Mouse (Mus musculus) urinary bladder, postnatal 25 days (tissue): ENCODE measurements around the gene Hist1h2bg.
"Not testable (repeated sequence)": the region's sequence is repeated elsewhere in the genome, so short reads cannot be mapped to it uniquely, and the experiment has no call there.

Experiments used
- DNase-seq: peaks from one replicate; pipeline ENCODE4 v3.0.0; 2022; ENCODE audit warnings: low spot score

Hist1h2bg gene

DNA sequence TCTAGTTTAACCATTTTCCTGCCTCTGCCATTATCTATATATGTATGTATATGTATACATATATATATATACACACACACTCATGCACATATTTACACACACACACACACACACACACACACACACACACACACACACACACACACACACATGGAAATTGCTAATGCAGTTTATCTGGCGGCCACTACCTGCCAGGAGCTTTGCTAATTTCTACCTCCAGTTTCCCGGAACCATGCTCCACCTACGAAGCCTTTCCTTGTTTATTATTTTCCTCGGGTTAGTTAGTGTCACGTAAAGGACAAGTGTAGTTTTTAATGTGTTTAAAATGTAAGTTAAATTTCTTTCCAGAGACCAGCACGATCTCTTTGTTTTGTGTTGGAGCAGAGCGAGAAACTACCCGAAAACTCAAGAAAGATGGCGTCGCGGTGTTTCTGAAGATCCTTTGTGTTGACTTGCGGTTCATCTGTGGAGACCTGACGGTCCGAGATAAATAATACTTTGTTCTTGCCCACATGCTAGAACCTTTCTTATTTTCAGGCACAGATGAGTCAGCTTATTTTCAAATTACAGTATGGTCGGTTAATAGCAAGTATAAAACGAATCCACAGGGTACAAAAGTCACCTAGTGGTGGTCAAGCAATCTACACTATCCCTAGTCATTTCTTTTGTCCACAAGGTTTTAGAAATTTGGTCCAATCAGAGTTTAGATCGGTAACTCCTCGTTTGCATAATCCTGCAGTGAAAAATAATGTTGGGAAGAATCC is 8.3 kb upstream of the Hist1h2bg start:
- no peak for DNase-seq

DNA sequence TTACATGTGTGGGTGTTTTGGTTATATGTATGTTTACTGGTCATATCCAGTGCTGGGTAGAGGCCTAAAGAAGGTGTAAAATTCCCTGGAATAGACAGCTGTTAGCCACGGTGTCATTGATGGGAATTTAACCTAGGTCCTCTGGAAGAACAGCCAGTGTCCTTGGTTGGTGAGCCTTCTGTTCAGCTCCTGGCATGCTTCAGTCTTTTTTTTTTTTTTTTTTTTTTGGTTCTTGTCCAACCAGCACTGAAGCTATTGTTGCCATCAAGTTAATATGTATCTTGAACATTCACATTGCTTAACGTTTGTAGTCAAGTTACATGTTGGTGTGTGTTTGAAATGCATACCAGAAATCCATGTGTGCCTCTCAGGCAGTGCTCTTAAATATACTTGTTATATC is 6.7 kb upstream of the Hist1h2bg start:
- no peak for DNase-seq

DNA sequence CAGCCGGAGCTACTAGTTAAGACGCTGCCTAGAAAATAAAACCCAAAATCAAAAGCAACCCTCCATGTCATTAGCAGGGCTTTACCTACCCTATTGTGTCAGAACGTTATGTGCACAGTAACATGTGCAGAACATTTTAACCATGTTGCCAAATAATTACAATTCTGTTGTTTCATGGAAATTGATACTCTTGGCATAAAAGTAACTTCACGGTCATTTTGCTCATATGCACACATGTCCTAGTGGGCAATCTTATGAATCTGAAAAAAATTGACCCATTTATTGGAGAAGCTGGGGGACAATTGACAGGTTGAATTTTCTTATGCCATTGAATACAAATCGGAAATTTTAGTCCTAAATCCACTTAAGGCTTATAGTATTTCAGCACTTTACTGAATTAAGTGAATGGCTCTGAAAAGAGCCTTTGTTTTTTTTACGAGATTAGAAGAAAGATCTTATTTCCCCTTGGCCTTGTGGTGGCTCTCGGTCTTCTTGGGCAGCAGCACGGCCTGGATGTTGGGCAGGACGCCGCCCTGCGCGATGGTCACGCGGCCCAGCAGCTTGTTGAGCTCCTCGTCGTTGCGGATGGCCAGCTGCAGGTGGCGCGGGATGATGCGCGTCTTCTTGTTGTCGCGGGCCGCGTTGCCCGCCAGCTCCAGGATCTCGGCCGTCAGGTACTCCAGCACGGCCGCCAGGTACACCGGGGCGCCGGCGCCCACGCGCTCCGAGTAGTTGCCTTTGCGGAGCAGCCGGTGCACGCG is 755 bp upstream of the Hist1h2bg start:
- DNase-seq: not testable (repeated sequence)

DNA sequence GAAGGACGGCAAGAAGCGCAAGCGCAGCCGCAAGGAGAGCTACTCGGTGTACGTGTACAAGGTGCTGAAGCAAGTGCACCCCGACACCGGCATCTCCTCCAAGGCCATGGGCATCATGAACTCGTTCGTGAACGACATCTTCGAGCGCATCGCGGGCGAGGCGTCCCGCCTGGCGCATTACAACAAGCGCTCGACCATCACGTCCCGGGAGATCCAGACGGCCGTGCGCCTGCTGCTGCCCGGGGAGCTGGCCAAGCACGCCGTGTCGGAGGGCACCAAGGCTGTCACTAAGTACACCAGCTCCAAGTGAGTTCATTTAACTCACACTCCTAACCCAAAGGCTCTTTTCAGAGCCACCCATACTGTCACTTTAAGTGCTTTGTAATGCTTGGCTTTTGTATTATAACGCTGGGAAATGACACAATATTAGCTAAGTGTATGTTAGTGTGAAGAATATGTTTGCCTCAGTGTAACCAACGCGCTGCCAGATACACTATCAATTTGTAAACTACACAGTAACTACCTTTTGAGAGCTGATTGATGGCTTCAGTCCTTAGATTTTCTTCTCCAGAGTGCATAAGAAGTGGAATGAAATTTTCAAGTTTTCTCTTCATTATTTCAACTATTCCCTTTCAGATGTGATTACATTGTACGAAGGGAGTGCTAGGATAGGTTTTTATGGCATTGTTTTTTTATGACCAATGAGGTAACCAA is 465 bp downstream of the Hist1h2bg start:
- DNase-seq: not testable (repeated sequence)

DNA sequence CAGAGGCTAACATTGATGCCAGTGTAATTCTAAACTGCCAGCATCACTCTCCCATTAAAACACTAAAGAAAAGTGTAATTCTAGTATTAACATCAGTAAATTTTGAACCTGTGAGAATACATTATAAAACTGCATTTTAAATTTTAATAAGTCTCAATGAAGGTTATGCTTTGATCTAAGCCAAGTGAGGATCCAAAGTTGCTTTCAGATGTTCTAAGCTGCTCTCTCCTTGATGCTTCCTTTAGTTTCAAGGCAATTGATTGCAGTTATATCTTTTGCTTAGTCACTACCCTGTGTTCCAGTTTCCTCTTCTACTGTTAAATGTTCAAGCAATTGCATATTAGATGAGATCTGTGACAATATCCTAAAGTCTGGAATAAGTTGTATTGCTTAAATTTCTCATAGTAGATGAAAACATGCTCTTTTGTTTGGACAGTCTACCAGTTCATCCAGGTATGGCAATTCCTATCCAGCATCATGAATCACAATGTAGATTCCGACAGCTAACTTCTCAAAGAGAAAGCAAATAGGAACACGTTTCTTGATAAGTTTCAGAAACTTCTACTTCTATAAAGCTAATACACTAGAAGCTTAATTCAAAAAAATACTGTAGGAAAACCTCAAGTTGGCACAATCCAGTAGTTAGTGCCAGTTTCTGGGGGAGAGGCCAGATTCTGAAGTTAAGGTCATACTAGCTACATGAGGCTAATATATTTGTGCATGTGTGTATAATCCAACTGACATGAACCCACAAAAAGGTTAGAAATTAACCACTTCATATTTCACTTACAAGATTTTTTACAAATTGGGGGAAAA is 1.2 kb downstream of the Hist1h2bg start:
- no peak for DNase-seq

DNA sequence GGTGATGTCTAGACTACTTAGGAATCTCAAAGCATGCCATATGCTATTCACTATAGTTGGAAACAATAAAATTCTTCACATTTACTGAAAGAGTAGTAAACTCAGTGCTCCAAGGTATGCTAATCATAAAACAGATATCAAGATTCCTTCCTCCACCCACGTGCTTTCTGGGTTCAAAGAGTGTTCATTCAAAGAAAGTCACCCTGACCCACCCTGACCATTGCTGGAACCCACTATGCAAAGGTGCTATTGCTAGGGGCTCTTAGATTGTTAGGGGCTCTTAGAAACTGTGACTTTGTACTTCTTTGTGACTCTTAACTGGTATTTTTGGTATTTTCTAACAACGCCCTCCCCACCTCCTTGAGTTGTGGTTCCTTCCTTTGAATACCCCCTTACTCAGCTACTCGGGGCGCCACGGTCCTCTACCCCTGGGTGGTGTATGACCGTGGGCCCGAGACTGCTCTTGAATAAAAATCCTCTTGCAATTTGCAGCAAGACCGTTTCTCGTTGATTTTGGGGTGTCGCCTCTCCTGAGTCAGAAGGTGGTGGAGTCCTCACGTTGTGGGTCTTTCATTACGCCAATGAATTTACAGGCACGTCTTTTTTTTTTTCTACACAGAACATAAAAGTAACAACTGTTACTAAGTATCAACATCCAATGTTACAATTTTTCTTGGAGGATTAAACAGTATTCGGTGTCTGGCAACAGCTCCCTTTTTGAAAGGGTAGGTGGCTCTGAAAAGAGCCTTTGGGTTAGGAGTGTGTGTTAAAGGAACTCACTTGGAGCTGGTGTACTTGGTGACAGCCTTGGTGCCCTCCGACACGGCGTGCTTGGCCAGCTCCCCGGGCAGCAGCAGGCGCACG is 2.1 kb downstream of the Hist1h2bg start:
- not testable (repeated sequence) for DNase-seq

DNA sequence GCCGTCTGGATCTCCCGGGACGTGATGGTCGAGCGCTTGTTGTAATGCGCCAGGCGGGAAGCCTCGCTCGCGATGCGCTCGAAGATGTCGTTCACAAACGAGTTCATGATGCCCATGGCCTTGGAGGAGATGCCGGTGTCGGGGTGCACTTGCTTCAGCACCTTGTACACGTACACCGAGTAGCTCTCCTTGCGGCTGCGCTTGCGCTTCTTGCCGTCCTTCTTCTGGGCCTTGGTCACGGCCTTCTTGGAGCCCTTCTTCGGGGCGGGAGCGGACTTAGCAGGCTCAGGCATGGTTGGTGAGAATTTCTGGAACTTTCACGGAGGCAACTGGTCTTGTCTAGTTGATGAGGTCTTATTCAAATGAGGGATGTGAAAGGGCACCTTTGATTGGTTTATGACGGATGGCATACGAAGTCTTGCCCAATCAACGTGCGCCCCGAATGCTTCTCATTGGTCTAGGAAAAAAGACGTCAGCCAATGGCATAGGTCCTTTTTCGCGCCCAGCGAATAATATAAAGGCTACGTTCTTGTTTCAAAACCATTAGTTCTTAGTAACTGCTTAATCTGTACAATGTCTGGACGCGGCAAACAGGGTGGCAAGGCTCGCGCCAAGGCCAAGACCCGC is 2.8 kb downstream of the Hist1h2bg start, which contains the start of the genes Hist1h2bf and Hist1h2ad:
Hist1h2bf (minus strand) TSS at position 299 of the 627 bp plus-strand sequence.
Hist1h2ad (plus strand) TSS at position 484 of the 627 bp plus-strand sequence.
- DNase-seq: peak; percentile 66

DNA sequence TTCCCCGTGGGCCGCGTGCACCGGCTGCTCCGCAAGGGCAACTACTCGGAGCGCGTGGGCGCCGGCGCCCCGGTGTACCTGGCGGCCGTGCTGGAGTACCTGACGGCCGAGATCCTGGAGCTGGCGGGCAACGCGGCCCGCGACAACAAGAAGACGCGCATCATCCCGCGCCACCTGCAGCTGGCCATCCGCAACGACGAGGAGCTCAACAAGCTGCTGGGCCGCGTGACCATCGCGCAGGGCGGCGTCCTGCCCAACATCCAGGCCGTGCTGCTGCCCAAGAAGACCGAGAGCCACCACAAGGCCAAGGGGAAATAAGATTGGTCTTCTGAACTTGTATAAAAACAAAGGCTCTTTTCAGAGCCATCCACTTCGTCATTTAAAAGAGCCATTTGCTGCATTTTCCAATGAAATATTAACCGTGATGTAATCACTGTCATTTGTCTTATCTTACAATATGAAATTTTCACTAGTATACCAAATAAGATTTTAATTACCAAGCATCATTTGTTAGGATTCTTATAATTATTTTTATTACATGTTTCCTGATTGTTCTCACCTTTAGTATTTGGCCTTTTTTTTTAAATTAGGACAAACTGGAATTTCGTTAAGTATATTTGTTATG is 3.5 kb downstream of the Hist1h2bg start:
- not testable (repeated sequence) for DNase-seq

DNA sequence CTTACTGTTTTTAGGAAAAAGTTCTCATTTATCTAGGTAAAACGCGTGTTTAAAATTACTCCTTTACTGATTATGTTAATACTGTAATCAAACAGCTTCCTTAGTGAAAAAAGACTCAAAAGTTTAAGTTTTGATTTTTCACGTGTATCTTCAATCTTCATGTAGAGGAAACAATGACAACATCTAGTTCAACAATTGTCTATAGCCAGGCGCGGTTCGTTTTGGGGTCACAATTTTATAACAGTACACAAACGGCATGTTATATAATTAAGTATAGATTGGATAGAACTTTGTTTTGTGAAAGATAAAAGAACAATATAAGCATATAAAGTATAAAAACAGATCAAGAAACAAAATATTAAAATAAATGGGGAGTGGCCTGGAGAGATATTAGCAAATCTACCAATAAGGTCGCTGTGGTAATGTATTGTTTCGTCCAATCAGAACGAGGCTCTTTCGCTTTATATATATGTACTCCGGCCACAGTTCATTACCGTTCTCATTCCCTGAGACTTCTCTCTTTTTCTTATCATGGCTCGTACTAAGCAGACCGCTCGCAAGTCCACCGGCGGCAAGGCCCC is 4.2 kb downstream of the Hist1h2bg start, which contains the start of gene Hist1h3d:
Hist1h3d (plus strand) TSS at position 493 of the 581 bp plus-strand sequence.
- DNase-seq: no peak

DNA sequence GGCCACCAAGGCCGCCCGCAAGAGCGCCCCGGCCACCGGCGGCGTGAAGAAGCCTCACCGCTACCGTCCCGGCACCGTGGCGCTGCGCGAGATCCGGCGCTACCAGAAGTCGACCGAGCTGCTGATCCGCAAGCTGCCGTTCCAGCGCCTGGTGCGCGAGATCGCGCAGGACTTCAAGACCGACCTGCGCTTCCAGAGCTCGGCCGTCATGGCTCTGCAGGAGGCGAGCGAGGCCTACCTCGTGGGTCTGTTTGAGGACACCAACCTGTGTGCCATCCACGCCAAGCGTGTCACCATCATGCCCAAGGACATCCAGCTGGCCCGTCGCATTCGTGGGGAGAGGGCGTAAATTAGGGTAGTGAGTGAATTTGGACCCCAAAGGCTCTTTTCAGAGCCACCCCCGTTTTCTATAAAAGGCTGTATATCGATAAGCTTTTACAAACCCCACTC is 4.7 kb downstream of the Hist1h2bg start:
- DNase-seq: not testable (repeated sequence)

DNA sequence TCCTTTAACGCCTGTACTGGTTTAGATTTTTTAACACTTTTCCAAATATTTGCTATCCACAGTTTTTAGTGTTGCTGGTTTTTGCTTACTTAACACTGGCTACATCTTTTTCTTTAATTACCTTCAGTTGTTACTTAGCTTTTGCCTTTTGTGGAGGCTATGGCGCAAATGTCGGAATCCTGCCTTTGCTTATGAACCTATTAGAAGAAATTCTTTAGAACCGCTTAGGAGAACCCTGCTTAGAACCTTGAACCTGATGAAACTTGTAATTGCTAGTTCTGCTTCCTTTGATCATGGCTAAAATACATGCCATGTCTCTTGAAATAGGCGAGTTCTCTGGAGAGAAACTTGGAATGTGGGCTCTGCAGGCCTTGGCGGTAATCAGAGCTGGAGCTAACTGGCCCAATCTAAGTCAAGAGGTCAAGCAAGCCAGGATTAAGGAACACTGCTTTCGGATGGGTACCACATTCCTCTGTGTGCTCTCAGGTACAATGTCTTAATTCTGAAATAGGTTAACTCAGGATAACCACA is 5.2 kb downstream of the Hist1h2bg start:
- DNase-seq: no peak

DNA sequence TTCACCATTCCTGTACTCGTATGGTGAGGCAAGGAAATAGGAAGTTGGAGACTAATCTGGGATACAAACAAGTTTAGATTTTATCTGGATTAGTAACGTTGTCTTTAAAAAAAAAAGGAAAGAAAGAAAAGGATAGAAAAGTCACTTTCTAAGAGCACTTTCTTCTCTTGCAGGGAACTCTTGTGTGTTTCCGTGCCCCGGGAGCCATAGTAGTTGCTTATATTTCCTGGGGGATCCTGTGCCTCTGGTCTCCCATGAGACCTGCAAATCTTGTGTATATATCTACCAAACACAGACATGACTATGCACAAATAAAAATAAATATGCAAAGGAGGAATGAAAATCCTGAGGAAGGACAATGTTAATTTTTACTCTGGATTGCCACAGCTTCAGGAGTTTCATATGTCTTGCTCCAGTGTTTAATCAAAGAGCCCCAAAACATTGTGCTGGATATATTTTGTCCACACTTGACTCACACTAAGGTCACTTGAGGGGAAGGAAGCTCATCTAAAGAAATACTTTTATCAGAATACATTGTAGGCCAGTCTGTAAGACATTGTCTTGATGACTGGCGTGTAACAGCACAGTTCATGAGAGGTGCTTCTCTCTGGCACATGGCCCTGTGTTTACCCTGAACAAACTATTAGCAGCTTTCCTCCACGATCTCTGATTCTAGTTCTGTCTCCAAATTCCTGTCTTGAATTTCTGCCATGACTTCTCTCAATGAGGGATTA is 5.9 kb downstream of the Hist1h2bg start:
- no peak for DNase-seq

DNA sequence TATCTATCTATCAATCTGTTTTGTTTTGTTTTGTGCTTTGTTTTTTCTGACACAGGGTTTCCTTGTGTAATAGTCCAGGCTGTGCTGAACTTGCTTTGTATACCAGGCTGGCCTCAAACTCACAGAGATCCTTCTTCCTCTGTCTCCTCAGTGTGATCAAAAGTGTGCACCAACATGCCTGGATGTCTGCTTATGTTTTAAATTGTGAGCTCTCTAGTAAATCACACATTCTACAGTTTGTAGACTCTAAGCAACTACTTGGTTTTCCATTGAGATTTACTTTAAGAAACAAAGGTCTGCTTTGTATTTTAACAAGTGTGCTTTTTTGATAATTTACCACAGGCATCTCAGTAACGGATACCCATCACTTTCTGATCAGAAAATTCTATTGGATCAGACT is 6.6 kb downstream of the Hist1h2bg start:
- DNase-seq: no peak

DNA sequence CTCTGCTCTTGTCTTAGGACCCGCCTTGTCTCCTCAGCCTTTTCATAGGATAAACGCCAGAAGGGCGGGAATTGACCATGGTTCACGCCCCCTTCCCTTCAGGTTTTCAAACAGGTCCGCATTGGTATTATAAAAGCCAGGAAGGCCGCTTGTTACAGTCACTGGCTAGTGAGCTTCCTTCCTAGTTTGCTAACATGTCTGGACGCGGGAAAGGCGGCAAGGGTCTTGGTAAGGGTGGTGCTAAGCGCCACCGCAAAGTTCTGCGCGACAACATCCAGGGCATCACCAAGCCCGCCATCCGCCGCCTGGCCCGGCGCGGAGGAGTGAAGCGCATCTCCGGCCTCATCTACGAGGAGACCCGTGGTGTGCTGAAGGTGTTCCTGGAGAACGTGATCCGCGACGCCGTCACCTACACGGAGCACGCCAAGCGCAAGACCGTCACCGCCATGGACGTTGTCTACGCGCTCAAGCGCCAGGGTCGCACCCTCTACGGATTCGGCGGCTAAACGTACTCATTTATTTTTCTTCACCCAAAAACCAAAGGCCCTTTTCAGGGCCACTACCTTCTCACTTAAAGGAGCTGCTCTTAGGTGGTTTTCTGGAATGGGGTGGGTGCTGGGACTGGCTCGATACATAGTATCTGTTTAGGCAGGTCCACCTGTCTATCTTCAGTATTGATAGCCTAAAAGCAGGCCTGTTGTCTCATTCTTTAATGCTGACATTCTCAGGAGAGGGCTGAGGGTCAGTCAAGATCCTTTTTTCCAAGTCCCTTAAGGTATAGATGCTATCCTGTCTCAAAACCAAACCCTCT is 10.4 kb downstream of the Hist1h2bg start, which contains the start of gene Hist1h4d:
Hist1h4d (plus strand) TSS at position 191 of the 811 bp plus-strand sequence.
- DNase-seq: peak; percentile 94

DNA sequence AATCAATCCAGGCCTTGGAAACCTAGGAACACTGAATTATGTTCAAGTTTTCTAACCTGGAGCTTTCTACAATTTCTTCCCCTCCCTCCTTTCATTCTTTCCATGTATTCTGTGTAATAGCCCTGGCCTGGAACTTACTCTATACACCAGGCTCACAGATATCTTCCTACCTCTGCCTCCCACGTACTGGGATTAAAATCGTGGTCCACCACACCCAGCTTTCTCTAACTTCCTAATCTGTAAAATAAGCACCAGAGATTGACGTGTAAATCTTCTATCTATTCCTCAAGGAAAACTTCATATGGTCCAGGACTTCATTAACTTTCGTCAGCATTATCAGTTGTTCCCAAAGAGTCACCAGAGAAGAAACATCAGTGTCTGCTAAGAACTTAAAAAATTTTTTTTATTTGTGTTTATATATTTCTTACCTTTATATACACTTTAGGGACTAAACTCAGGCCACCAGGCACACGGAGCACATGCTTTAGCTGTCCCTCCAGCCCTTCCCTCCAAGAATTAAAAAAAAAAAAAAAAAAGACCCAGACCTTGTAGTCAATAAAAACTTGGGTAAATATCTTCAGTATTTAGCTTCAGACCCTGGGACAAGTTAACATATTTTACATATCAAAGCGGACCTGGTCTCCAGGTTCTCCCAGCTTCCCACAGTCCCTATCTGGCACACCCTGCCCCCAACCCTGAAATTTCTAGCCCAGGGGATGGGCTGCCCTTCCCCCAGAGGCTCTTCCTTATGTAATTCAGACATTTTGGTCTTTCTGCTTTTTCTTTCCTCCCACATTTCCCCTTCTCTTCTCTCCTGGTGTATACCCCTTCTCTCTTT is 11.2 kb downstream of the Hist1h2bg start:
- no peak for DNase-seq

DNA sequence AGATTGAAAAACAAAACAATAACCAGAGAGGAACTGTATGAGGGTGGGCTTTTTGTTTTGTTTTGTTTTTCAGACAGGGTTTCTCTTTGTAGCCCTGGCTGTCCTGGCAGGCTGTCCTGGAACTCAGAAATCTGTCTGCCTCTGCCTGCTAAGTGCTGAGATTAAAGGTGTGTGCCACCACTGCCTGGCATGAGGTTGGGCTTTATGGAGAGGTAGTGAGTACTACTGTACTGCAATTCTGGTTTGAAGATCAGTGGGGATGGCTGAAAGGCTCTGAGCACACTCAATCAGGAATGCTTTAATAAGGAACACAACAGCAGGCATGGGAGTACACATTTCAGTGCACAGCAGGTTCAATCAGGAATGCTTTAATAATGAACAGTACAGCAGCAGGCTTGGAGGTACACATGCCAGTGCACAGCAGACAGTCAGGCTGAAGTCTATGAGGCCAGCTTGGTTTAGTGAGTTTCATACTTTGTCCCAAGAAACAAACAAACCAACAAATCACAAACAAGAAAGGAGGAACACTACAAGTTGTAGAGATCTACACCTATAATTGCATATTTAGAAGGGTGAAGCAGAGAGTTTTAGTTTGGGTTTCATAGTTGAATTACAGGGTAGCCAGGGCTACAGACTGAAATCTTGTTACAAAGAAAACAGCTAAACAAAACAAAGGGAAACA is 12.3 kb downstream of the Hist1h2bg start:
- no peak for DNase-seq
